Mouse (Mus musculus) liver, adult (tissue): Measurements from ENCODE around the gene Gpc6.

ENCODE experiments used
- GATA4 ChIP-seq: IDR thresholded peaks from 2 replicates; pipeline ENCODE4 v1.6.1; 2014; ENCODE audit warnings: mild to moderate bottlenecking, low read length; ENCODE audit not compliant: insufficient replicate concordance

Gene Gpc6

DNA sequence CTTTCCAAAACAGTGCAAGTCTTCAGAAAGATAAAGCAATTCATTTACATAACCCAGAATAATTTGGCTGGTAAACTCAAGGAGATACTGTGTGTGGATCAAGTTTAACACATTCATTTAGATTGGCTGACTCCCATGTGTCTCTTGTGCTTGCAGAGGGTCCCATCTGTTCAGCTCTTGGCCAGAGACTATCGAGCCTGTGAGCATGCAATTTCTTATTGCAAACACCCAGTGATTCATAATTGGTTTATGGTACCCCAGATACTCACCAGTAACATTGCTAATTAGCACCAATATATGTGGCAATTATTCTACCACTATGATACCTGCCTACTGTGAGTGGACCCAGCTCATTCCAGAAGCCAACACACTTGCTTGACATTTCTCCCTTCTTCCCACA lies 87.9 kb downstream of the Gpc6 start:
- TF ChIP-seq GATA4: no peak

GRCm38 (mm10) chr14:117013554-117014117 lies 88.5 kb downstream of the Gpc6 start:
- no peak for TF ChIP-seq GATA4

GRCm38 (mm10) chr14:117015333-117015922 lies 90.3 kb downstream of the Gpc6 start:
- no peak for TF ChIP-seq GATA4

GRCm38 (mm10) chr14:117022180-117022799 lies 97.2 kb downstream of the Gpc6 start:
- TF ChIP-seq GATA4: no peak

GRCm38 (mm10) chr14:117034146-117034545 lies 109.0 kb downstream of the Gpc6 start:
- TF ChIP-seq GATA4: no peak

- no peak for TF ChIP-seq GATA4
These were observed 115.9 kb downstream of the Gpc6 start for GRCm38 (mm10) chr14:117041017-117041416.

DNA sequence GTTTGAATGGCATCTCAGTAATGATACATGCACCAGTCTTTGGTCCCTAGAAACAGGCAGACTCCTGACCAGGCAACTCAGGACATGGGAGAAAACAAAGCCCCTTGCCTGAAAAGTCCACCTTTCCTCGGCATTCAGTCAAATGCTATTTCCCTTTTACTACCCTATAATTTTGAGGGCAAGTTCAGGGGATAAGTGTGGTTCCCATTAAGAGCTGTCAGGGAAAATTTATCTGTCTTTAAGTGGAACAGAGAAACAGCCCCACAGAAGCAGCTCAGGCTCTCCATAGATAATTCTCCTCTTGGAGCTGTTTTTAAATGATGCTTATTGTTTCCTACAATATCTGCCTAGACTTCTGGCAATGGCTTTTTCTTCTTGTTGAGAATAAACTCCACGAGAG lies 123.8 kb downstream of the Gpc6 start:
- TF ChIP-seq GATA4: no peak

DNA sequence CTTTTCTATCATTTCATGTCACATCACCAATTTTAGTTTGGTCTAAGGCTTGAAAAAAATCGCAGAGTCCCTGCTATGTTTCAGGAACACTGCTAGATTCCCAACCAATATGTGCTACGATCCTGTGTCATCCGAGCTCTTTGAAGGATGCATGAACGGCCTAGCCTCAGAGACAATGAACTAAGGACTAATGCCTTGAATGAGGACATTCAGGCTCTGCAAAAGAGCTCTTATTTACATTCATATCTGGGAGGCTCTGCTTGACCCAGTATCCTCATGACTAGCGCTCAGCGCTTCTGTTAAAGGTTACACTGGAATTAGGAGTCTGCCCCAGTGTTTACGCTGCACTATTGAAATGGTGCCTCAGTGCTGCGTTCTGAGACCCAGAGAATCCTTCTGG lies 125.8 kb downstream of the Gpc6 start:
- no peak for TF ChIP-seq GATA4

DNA sequence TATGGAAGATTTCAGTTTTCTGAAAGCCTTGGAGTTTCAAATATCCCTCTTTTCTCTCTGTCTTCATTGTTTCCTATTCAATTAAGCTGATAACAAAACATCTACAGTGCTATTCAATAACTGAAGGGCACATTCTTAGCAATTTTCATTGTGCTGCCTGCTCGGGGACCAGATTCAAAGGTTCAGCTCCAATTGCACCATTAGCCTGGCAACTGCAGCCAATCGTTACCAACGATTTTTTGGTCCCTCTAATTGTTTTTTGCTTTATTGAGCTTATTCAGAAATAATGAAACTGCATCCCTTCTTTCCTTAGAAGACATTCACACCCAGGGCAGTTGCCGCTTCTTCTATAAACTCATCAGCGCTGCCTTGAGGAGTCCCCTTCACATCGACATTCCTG lies 128.2 kb downstream of the Gpc6 start:
- TF ChIP-seq GATA4: no peak

GRCm38 (mm10) chr14:117055134-117055533 lies 130.0 kb downstream of the Gpc6 start:
- no peak for TF ChIP-seq GATA4

DNA sequence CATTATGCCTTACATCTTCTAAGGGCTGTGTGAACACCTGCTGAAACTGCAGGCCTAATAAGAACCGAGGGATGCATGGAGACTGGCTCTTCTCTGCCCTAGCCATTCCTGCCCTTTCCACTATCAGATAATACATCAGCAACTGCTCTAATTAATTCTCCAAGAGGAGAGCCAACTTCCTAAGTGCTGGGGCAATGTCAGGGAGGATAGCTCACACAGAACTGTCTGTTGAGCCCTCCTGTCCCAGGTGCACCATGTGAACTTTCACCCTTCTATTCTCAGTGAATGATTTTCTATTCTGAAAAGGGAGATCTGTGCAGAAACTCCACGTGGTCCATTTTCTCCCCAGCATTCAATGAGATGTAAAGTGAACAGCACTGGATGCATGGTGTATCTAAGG lies 136.0 kb downstream of the Gpc6 start:
- TF ChIP-seq GATA4: no peak

GRCm38 (mm10) chr14:117061527-117061926 lies 136.4 kb downstream of the Gpc6 start:
- no peak for TF ChIP-seq GATA4

- TF ChIP-seq GATA4: no peak
These were observed 143.1 kb downstream of the Gpc6 start for GRCm38 (mm10) chr14:117068179-117068578.

DNA sequence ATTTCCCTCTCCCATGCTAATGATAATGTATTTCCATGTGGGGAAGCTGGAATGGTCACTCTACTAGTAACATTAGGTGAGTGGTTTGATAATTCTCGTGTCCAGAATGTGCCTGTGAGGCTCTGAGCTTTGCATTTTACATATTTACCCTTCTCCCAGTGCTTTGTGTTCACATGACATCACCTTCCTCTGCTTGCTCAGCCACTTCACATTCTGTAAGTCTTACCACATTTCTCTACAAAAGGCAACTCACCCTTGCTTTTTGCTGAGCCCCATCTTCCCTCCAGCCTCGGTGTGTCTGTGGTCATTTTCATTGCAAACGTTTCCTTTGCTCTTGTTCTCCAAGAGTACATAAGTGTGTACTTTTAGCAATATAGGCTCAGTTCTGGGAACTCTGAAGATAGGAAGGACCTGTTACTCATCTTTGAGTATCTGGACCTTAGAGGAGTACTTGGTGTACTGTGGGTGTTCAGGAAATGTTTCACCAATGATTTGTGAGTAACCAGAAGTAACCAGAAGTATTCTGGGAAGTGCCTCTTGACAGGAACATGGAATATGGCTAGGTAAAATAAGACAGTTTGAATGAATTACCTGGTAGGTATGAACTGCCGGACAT lies 145.5 kb downstream of the Gpc6 start:
- no peak for TF ChIP-seq GATA4

DNA sequence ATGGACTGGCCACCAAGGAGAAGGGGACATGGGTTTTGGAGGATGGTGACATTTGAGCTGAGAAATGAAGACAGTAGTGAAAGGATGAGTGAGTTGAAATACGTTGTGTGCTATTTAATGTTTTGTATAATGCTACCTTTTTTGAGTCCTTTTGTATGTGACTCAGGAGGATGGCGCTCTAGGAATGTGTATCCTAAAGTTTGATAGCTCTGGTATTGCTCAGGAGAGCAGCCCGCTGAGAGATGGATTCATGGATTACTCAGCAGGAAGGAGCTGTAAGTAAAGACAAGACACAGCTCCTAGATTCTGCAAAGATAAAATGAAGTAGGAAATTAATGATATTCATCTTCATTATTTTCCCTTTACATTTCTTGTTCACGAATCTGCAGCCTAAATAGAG lies 168.5 kb downstream of the Gpc6 start:
- TF ChIP-seq GATA4: no peak

GRCm38 (mm10) chr14:117106900-117107299 lies 181.8 kb downstream of the Gpc6 start:
- no peak for TF ChIP-seq GATA4

- TF ChIP-seq GATA4: no peak
These were observed 188.0 kb downstream of the Gpc6 start for GRCm38 (mm10) chr14:117113153-117113552.

DNA sequence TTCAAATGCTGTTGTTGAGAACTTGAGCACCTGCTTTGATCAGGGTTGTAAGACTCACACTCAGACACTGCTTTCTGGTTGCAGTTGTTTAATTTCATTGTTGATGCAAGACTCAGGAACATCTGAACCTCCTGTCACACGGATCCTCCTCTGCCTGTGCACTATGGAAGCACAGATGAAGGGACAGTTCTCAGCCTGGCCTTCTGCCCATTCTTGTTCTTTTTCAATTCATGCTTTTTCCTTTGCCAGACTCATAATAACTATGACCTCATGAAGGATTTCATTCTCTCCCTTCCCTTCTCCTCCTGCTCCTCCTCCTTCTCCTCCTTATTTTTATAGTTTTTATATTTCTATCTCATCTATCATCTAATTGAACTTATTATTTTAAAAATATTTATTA lies 196.9 kb downstream of the Gpc6 start:
- TF ChIP-seq GATA4: no peak
